Mouse (Mus musculus) embryonic facial prominence, embryonic 11.5 days (tissue): ENCODE results near the gene Krtcap2. TPM values are rescaled to one million over a fixed set of nuclear protein-coding genes. Genes with fewer than 3 reads are reported as not detected.
A peak's percentile ranks its signal among the peaks of the same experiment; 100 is the strongest.
"Not testable (repeated sequence)": the region's sequence is repeated elsewhere in the genome, so short reads cannot be mapped to it uniquely, and the experiment has no call there.

Experiments
- ATAC-seq: fragments of 200-750 bp; cut with Nextera tagmentation; replicated peaks from 2 replicates; pipeline ENCODE4 v1.8.0; 2017; ENCODE audit warnings: low read depth; ENCODE audit not compliant: insufficient number of reproducible peaks, low FRiP score, low TSS enrichment
- DNase-seq: peaks from one replicate; pipeline ENCODE4 v3.0.0-alpha.2; 2015; ENCODE audit warnings: low spot score
- H3K27ac ChIP-seq: fragments of 300-500 bp; sonication (generic); replicated peaks from 2 replicates; pipeline ENCODE4 v1.5.1; 2014; ENCODE audit warnings: mild to moderate bottlenecking, low read depth, low read length, control low read depth
- H3K27me3 ChIP-seq: fragments of 300-500 bp; sonication (generic); 2 replicates; pipeline ENCODE4 v1.6.1; 2014; ENCODE audit warnings: mild to moderate bottlenecking, low read length, moderate library complexity, mixed read lengths; ENCODE audit not compliant: control insufficient read depth, insufficient read depth
- H3K36me3 ChIP-seq: fragments of 300-500 bp; sonication (generic); replicated peaks from 2 replicates; pipeline ENCODE4 v1.6.1; 2014; ENCODE audit warnings: low read depth, mild to moderate bottlenecking, low read length, moderate library complexity, mixed read lengths; ENCODE audit not compliant: control insufficient read depth, insufficient read depth
- H3K4me1 ChIP-seq: fragments of 300-500 bp; sonication (generic); 2 replicates; pipeline ENCODE4 v1.6.1; 2014; ENCODE audit warnings: low read length, mixed read lengths; ENCODE audit not compliant: control insufficient read depth, insufficient read depth
- H3K4me2 ChIP-seq: fragments of 300-500 bp; sonication (generic); 2 replicates; pipeline ENCODE4 v1.6.1; 2014; ENCODE audit warnings: low read depth, mild to moderate bottlenecking, control low read depth, low read length, moderate library complexity
- H3K4me3 ChIP-seq: fragments of 300-500 bp; sonication (generic); 2 replicates; pipeline ENCODE4 v1.5.1; 2014; ENCODE audit warnings: low read depth, low read length, control low read depth
- H3K9ac ChIP-seq: fragments of 300-500 bp; sonication (generic); replicated peaks from 2 replicates; pipeline ENCODE4 v1.6.1; 2014; ENCODE audit warnings: mild to moderate bottlenecking, control low read depth, low read length
- H3K9me3 ChIP-seq: fragments of 300-500 bp; sonication (generic); replicated peaks from 2 replicates; pipeline ENCODE4 v1.6.1; 2016; ENCODE audit warnings: mild to moderate bottlenecking, low read length, inconsistent platforms, mixed read lengths; ENCODE audit not compliant: control insufficient read depth
- WGBS: fragments of 180-500 bp; shearing (Covaris S2); extraction: QIAGEN DNeasy Blood & Tissue Kit; methylation state at CpG from one replicate; pipeline ENCODE4 v1.1.7; 2014; 5-methylcytosine and 5-hydroxymethylcytosine counted together
- polyA plus RNA-seq: library from polyadenylated mRNA; unstranded; fragments of >200 nt; fragmentation: Nextera tagmentation; extraction: Ambion mirVana; gene quantifications from 2 replicates; pipeline ENCODE4 v1.2.1, GENCODE M21; 2014

The Krtcap2 gene
- polyA plus RNA-seq, 1 experiment from 2014 or later = 287 TPM

DNA sequence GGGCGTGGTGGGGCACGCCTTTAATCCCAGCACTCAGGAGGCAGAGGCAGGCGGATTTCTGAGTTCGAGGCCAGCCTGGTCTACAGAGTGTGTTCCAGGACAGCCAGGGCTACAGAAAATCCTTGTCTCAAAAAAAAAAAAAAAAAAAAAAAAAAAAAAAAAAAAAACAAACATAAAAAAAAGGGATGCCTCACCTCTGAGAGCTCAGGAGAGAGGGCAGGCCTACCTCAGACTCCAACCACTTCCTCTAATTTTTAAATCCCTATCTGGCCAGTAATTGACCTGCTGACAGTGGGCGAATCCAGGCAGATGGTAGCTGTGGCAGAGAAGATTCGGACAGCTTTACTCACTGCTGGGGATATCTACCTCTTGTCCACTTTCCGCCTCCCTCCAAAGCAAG, 29.4 kb upstream of the Krtcap2 start:
- H3K9ac ChIP-seq, H3K9me3 ChIP-seq, H3K4me2 ChIP-seq, ATAC-seq, H3K4me1 ChIP-seq, H3K27me3 ChIP-seq, H3K36me3 ChIP-seq, DNase-seq, H3K27ac ChIP-seq, H3K4me3 ChIP-seq: not testable (repeated sequence)
- 71% methylated on average over 7 of the region's 7 CpGs for WGBS

DNA sequence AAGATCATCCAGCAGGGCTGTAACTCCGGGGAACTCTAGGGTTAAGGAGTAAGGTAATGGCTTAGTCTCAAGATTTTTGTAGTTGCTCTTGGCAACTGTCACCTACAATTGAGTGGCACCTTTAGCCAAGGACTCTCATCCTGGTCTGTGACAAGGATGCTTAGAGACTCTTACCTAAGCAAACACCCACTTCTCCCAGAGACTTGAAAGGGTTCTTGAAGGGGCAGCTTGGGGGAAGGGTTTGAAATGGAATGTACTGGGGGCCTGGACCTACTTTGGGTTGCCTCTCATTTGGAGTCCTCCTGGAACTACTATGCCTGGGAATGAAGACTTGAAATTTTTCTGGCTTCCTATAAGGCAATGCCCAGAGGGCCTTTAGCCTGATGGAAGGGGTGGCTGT, 27.5 kb upstream of the Krtcap2 start:
- H3K4me1 ChIP-seq = peaks cover 3% of the 10 kb centered on the region
- H3K9me3 ChIP-seq = no peaks in the 10 kb centered on the region
- no peak overlapping the region for H3K4me2 ChIP-seq
- no peak overlapping the region for H3K27ac ChIP-seq
- DNase-seq (no peak), ATAC-seq (no peak)
- H3K9ac ChIP-seq = no peak overlapping the region
- WGBS = 86% methylated on average over 1 of the region's 1 CpGs
- H3K27me3 ChIP-seq = no peaks in the 10 kb centered on the region
- H3K36me3 ChIP-seq = no peaks in the 10 kb centered on the region; the same call in 1 of the 2 replicates
- H3K4me3 ChIP-seq = no peak overlapping the region

DNA sequence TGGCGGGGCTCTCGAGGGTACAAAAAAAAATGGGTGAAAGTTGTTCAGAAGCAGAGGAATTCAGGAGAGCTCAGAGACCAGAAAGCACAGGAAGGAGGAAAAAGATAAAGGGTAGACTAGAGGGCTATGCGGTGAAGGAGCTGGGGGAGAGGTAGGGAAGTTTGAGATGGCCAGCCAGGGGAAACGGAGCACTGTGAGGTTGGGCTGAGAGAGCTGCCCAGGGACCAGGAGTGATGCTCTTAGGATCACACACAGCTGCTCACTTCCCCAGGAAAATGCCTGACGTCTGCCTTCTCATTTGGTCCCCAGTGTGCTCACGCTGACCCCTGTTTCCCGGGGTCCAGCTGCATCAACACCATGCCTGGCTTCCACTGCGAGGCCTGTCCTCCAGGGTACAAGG, 26.2 kb upstream of the Krtcap2 start:
- Histone ChIP-seq H3K36me3 (no peaks in the 10 kb centered on the region; the same call in 1 of the 2 replicates), H3K9ac (no peak overlapping the region), H3K4me3 (no peak overlapping the region), H3K4me2 (no peak overlapping the region), H3K27ac (no peak overlapping the region), H3K27me3 (no peaks in the 10 kb centered on the region), H3K4me1 (peaks cover 3% of the 10 kb centered on the region), H3K9me3 (no peaks in the 10 kb centered on the region)
- DNase-seq = no peak
- no peak for ATAC-seq
- 44% methylated on average over 8 of the region's 8 CpGs for WGBS

DNA sequence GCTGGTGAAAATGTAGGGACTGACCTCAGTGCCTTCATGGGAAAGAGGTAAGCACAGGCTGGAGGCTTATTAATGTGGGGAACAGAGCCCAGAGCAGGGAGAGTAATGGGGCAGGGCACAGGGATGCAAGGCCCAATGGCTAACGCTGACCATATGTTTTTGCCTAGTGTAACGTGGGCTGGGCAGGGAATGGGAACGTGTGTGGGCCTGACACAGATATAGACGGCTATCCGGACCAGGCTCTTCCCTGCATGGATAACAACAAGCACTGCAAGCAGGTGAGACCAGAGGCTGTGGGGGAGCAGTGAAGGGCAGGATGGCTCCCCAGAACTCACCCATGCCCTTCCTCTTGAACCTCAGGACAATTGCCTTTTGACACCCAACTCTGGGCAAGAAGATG, 24.6 kb upstream of the Krtcap2 start:
- H3K27me3 ChIP-seq = no peaks in the 10 kb centered on the region
- no peaks in the 10 kb centered on the region; the same call in 1 of the 2 replicates for H3K4me1 ChIP-seq
- no peaks in the 10 kb centered on the region for H3K9me3 ChIP-seq
- no peak overlapping the region for H3K9ac ChIP-seq
- no peak overlapping the region for H3K4me3 ChIP-seq
- H3K27ac ChIP-seq = no peak overlapping the region
- ATAC-seq (no peak), DNase-seq (no peak)
- 65% methylated on average over 5 of the region's 5 CpGs for WGBS
- H3K4me2 ChIP-seq = no peak overlapping the region
- no peaks in the 10 kb centered on the region; the same call in 1 of the 2 replicates for H3K36me3 ChIP-seq

DNA sequence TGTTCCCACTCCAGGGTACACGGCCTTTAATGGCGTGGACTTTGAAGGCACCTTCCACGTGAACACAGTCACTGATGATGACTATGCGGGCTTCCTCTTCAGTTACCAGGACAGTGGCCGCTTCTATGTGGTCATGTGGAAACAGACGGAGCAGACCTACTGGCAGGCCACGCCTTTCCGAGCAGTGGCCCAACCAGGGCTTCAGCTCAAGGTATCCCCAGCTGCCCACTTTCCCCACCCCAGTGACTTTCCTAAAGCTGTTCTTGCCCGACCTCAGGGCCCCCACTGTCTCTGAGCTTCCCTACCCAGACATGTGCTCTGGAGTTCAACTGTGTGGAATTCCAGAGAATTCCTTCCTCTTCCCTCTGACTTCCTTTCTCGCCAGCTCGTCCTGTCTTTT, 21.0 kb upstream of the Krtcap2 start:
- no peak for ATAC-seq
- H3K36me3 ChIP-seq = no peaks in the 10 kb centered on the region; the same call in 1 of the 2 replicates
- H3K4me1 ChIP-seq = peaks cover 6% of the 10 kb centered on the region

DNA sequence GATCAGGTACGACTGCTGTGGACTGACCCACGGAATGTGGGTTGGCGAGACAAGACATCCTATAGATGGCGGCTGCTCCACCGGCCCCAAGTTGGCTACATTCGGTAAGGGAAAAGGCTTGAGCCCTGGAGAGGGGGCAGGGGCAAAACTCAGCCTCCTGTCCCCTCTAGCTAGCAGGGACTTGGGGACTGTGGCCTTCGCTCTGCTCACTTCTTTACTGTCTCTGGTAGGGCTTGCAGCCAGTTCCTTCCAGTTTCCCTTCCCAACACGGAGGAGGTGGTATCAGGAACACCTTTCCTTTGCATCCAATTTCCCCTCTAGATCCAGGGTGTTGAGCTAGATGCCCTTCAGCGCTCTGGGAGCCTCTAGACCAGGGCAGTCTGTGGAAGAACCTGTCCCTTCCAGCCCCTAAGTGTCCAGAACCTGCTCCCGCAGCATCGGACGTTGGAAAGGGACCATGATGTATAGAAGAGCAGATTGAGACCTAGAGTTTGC, 20.4 kb upstream of the Krtcap2 start:
- H3K9me3 ChIP-seq = no peaks in the 10 kb centered on the region
- H3K27me3 ChIP-seq = peaks cover under 1% of the 10 kb centered on the region; the same call in 1 of the 2 replicates
- peak overlapping the region; percentile 54 for H3K9ac ChIP-seq
- 45% methylated on average over 12 of the region's 12 CpGs for WGBS
- no peak for DNase-seq
- no peaks in the 10 kb centered on the region; the same call in 1 of the 2 replicates for H3K36me3 ChIP-seq
- peak overlapping the region; percentile 52 for H3K4me3 ChIP-seq
- H3K4me2 ChIP-seq = peak overlapping the region; percentile 39
- peak overlapping the region; percentile 20; the same call in 1 of the 2 replicates for H3K27ac ChIP-seq
- H3K4me1 ChIP-seq = peaks cover 6% of the 10 kb centered on the region
- ATAC-seq = no peak

More for the DNA sequence above, 21.0 kb upstream of the Krtcap2 start:
- Histone ChIP-seq H3K9ac (peak overlapping the region; percentile 54; the same call in 1 of the 2 replicates), H3K4me2 (peak overlapping the region; percentile 39), H3K27ac (peak overlapping the region; percentile 20; the same call in 1 of the 2 replicates), H3K9me3 (no peaks in the 10 kb centered on the region), H3K4me3 (peak overlapping the region; percentile 52; the same call in 1 of the 2 replicates), H3K27me3 (no peaks in the 10 kb centered on the region)
- DNase-seq = no peak
- 72% methylated on average over 11 of the region's 11 CpGs for WGBS

DNA sequence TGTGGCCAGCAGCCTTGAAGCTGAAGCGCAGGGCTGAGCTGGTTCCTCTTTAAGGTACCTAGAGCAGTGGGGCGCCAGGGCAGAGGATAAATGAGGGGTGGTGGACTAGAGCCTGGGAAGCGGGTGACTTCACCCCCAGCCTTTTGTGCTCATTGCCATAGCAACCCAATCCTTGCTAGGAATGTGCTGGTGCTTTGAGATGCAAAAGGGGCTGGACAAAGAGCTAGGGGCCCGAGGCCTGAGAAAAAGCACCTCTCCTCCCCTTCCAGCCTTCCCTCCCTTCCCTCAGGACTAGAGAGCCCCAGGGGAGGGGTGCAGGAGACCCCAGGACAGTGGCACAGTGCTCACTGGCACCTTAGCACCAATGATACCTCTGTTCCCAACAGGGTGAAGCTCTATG, 19.8 kb upstream of the Krtcap2 start:
- peaks cover 2% of the 10 kb centered on the region; the same call in 1 of the 2 replicates for H3K27me3 ChIP-seq
- peak overlapping the region; percentile 72 for H3K9ac ChIP-seq
- ATAC-seq (peak; percentile 53), DNase-seq (peak; percentile 71)
- peaks cover 6% of the 10 kb centered on the region for H3K4me1 ChIP-seq
- H3K36me3 ChIP-seq = no peaks in the 10 kb centered on the region; the same call in 1 of the 2 replicates
- H3K4me2 ChIP-seq = peak overlapping the region; percentile 39
- H3K9me3 ChIP-seq = no peaks in the 10 kb centered on the region
- 38% methylated on average over 4 of the region's 4 CpGs for WGBS
- 0 out of 2 replicates have a peak overlapping the region, but pooled peaks have one; percentile 3 for H3K27ac ChIP-seq
- H3K4me3 ChIP-seq = peak overlapping the region; percentile 52

DNA sequence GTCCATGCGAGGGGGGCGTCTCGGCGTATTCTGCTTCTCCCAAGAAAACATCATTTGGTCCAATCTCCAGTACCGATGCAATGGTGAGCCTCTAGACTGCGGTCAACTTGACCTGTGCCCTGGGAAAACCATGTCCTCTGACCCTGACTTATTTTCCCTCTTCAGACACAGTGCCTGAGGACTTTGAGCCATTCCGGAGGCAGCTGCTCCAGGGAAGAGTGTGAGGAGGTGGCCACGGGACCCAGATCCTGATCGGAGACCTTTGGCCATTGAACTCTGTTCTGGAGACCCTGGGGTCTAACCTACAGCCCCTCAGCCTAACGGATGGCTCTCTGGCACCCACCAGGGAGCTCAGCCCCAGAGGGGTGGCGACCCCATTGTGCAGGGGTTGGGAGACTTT, 19.4 kb upstream of the Krtcap2 start:
- H3K4me2 ChIP-seq = peak overlapping the region; percentile 90
- H3K4me3 ChIP-seq = peak overlapping the region; percentile 52
- peaks cover 2% of the 10 kb centered on the region; the same call in 1 of the 2 replicates for H3K27me3 ChIP-seq
- DNase-seq = no peak
- peak overlapping the region; percentile 72 for H3K9ac ChIP-seq
- 15% methylated on average over 11 of the region's 11 CpGs for WGBS
- no peaks in the 10 kb centered on the region; the same call in 1 of the 2 replicates for H3K36me3 ChIP-seq
- H3K9me3 ChIP-seq = no peaks in the 10 kb centered on the region
- peak overlapping the region; percentile 3; the same call in 1 of the 2 replicates for H3K27ac ChIP-seq
- no peak for ATAC-seq
- H3K4me1 ChIP-seq = peaks cover 6% of the 10 kb centered on the region
